Mouse (Mus musculus): Measurements from ENCODE around the gene Taok2.
"Not testable (repeated sequence)": the region's sequence is repeated elsewhere in the genome, so short reads cannot be mapped to it uniquely, and the experiment has no call there.

Gene Taok2

DNA sequence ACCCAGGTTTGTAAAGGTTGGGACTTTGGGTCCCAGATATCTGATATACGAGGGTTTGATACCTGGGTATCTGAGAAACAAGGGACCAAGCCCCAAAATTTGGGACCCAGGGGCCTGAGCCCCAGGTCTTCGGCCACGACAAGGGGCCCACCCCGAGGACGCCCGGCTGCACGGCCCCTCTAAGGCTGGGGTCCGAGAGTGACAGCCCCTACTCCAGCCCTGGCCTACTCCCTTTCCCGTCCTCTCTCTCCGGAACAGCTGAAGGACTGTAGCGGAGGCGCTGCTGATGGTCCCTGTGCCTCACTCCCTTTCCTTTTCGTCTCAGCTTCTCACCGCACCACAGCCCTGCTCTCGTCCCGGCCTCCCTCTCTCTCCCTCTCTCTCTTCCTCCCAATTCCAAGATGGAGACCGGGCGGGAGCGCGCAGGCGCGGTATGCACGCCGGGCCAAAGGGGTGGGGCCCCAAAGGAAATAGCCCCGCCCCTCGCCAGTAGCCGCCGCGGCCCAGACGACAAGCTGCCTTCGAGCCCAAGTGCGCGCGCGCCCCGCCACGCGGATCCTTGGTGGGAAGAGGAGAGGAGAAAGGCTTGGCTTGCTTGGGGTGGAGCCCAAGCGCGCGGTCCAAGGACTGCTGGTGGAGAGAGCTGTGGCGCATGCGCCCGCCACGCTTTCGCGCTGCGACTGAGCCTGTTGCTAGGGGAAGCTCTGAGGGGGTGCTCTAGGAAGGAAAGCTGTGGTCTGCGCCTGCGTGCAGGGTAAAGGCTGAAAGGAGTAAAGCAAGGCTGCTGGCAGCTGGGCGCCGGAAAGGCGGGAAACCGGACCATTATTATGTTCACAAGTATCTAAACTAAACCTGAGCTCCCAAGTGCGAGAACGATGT is at the start of gene Taok2:
Gene Taok2, minus strand, starts transcription at position 418 of the 879 bp plus-strand sequence.
- DNase-seq = peak; percentile 100

DNA sequence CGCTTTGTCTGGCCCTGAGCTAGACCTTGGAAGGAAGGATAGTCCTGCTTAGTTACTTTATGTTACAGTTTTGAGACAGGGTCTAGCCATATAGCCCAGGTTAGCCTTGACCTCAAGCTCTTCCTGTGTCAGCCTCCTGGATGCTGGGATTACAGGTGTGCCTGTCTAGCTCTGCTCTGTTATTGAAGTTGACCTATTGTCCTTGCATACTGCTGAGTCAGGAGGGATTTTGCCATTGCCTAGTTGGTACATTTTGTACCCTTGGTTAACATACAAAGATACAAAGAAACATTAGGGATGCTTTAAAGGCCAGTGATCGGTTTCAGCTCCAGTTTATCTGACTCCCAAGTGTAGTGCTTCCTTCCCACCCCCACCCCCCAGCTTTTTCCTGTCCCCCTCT is 48.1 kb upstream of the Taok2 start:
- no peak for DNase-seq

DNA sequence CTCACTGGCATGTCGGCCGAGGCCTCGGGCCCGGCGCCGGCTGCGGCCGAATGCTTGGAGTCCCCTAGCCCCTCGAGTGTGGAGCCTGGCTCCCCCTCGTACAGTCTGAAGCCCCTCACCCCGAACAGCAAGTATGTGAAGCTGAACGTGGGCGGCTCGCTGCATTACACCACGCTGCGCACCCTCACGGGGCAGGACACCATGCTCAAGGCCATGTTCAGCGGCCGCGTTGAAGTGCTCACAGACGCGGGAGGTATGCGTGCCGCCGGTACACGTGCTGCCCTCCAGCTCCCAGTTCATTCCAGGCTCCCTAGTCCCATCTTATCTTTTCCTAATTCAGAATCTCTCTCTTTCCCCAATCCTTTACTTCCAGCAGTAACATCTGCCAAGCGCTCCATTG is 44.5 kb upstream of the Taok2 start:
- DNase-seq = no peak

DNA sequence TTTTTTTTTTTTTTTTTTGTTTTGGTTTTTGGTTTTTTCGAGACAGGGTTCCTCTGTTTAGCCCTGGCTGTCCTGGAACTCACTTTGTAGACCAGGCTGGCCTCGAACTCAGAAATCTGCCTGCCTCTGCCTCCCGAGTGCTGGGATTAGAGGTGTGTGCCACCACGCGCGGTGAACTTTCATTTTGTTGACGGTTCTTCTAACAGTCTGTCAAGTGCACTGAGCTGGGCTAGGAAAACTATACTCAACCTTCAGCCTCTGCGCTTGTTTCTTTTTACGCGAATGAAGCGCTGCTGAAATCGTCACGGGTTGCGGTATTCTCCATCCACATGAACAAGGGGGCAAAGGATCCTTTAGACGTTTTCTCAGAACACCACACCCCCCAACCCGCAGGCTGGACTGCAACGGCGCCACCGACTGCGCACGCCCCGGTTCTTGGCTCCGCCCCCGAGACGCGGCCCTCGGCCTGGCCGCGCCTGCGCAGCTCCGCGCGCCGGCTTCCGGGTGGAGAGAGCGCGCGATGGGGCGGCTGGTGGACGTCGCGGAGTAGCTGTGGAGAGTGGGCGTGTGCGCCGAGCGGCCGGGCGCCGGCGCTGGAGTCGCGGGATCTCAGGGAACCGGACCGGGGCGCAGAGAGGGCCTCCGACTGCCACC is 44.0 kb upstream of the Taok2 start, which contains the start of gene Kctd13:
Gene Kctd13, plus strand, starts transcription at position 496 of the 654 bp plus-strand sequence.
- peak; percentile 99 for DNase-seq

DNA sequence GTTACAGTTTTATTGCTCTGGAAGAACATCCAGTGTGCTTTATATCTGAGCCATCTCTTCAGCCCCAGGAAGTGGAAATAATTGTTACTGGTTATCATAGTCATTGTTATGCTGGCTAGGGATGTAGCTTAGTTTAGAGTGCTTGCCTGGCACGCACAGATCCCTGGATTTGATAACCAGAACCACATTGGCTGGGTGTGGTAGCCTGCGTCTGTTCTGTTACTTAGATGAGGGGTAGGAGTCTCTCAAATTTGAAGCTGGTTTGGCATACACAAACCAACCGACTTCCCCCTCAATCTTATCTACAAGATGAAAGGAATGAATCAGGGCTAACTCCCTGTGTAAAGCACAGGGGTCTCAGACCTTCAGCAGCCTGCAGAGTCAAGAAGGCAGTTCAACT is 41.8 kb upstream of the Taok2 start:
- DNase-seq = no peak

DNA sequence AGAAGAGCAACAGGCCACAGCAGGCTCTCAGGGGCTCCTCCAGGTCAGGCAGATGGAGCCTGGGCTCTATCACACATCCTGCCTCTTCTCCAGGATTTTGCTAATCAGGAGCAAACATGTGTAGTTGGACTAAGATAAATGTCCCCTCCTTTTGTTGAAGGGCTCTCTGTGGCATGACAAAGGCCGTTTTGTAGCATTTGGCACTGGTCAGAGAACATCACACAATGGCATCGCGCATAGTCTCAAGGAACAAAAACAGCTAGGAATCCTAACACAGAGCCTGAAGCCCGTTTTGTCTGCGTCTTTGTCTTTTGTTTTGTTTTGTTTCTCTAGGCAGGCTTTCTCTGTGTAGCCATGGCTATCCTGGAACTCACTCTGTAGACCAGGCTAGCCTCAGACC is 39.5 kb upstream of the Taok2 start:
- DNase-seq = no peak

DNA sequence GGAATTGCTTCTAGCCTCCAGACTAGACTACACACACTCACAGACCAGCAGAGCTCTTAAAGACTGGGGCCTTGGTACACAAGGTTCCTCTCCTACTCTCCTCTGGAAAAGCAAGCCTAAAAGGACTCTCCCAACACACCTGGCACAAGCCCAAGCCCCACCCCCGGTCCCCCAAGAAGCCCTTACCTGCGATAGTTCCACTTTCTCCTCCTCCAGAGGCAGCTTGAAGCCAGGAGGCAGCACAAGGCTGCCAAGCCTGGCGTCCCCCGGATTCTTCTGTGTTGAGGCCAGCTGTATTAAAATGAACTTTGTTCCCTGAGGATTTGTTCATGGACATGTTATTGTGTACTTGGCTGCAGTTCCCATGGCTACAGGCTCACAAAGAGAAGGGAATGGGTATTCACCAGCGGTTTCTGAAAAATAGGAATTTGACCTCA is 38.1 kb upstream of the Taok2 start, which contains the start of gene Tmem219:
Gene Tmem219, minus strand, starts transcription at position 294 of the 437 bp plus-strand sequence.
- DNase-seq = peak; percentile 97

DNA sequence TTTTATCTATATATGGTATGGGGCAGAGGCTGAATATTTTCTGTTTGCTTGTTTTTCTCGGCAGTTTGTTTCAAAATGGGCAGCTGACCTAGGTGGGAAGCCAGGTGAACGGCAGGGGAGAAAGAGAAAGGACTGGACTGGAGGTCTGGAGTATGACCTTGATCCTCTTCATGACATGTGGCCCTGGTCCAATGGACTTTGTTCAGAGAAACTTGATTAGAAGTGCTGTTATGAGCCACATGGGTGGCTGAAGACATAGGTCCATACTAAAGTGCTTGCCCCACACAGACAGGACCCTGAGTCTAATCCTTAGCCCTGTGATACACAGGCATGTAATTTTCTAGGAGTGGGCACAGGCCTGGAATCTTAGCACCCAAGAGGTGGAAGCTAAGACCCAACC is 37.1 kb upstream of the Taok2 start:
- DNase-seq = no peak

DNA sequence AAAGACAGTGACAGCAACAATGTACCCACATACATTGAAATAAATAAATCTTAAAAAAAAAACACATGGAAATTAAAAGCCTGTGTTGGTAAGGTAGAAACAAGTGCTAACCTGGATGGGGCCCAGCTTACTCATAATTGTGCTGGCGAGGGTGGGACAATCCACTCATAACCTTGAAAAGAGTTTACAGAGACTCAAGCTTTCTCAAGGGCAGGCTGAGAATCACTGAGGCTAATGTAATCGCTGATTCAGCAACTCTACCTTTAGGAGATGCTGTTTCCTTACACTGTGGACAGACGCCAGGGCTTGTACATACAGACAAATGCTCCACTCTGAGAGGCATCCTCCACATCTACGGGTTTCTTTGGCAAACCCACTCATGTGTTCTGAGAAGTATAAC is 35.5 kb upstream of the Taok2 start:
- no peak for DNase-seq

DNA sequence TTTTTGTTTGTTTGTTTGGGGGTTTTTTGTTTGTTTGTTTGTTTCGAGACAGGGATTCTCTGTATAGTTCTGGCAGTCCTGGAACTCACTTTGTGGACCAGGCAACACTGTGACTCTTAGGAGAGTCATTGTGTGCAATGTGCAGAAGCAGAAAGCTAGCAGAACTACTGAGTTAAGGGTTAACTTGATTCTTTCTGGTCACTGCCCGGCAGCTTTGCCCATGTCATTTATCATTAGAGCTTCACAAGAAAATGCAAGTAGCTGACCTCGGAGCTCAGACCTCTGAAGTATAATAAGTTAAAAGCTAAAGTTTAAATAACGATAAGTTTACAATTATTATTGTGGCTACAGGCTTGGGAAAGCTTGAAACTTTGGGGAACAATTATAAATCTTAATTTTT is 33.9 kb upstream of the Taok2 start:
- DNase-seq = not testable (repeated sequence)

DNA sequence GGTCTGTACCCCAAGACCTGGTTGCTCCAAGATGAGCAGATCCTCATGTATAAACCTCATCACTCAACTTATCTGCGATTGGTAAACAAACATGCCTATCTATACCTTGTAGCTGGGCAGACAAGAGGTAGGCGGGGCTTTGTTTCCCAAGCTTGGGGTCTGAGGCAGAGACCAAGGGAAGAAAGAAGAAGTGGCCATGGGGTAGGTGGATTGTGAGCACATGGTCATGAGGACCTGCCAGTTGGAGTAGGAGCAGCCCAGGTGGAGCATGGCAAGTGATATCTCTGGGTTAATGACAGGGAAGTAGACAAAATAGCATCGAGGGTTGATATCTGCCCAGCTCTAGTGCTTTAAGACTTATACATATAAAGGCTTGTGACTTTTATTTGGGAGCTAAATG is 30.3 kb upstream of the Taok2 start:
- no peak for DNase-seq

DNA sequence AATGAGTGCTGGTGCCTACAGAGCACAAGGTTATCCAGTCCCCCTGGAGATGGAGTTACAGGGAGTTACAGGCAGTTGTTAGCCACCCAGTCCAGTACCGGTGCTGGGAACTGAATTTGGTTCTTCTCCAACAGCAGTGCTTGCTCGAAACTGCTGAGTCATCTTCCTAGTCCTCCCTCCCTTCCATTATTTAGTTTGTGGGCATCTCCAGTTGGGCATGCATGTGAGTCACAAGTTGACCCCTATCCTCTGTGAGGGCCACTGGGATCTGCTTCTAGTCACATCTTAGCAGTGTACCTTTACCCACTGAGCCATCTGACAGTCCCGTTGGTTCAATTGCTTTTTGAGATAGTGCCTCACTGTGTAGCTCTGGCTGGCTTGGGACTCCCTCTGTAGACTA is 21.1 kb upstream of the Taok2 start:
- DNase-seq = no peak

DNA sequence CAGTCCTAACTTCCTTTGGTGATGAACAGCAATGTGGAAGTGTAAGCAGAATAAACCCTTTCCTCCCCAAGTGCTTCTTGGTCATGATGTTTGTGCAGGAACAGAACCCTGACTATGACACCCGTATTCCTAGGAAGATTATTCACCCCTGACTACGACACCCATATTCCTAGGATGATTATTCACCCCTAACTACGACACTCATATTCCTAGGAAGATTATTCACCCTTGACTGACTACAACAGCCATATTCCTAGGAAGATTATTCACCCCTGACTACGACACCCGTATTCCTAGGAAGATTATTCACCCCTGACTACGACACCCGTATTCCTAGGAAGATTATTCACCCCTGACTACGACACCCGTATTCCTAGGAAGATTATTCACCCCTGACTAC is 15.3 kb upstream of the Taok2 start:
- DNase-seq = not testable (repeated sequence)

DNA sequence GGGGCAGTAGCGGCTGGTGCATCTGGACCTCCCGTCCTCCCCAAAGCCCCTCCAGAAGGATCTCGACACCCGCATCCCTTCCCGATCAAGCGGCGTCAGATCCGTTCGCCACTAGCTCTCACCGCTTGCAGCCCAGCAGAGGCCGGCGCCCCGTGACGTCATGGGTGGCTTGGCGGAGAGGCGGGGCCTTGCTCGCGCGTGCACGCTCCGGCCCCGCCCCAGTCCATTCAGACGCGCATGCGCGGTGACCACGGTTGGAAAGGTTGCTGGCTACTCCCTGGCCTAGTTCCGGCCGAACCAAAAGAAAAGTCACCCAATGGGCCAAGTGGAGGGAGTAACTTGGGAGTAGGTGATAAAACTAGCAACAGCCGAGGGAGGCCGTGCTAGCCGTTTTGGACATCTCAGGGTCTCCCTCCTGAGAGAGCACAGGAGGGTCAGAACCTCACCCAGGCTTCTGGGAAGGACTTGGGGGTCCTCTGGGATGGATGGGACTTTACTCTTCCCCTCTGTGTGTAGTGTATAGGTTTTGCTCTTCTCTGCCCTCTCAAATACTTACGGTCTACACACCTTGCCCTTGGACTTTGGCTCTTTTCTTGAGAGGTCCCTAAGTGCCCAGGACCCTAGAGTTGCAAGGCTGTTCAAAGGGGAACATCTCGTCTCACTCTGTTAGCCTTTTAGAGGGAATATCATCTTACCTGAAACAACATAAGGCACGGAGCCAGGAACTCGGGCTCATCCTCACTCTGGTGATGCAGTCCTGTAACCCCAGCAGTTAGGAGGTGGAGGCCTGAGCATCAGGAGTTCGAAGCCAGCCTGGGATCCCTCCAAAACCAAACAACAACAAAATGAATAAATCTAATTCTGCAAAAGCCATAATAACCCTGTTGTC is 13.8 kb upstream of the Taok2 start:
- peak; percentile 100 for DNase-seq

DNA sequence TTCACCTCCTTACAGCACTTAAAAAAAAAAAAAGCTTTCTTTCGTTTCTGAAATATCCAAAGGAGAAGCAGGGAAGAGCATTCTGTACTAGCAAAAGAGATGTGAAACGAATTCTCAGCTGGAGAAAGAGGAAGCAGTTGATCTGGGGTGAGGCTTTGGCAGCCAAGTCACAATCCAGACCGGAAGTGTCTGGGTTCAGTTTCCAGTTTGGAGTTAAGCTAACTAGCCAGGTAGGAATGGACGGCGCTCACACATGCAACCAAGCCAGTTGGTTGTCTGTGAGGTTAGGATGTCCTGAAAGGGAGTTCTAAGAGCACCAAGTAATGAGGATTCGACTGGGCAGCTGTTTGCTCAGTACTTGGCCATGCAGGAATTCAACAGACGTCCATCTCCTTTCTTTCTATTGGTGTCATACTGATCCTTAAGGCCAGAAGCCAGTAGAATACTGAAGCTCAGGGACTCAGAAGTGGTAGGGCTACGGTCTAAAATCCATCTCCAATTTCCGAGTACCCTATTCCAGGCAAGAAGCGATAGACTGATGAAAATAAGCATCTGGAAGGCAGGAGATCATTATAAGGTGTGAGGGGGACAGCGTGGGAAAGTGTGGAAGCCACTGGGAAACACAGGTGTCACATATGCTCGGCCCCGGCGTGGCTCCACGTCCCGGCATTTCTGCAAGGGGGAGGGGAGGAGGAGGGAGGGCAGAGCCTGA is 13.0 kb upstream of the Taok2 start:
- DNase-seq = peak; percentile 97

DNA sequence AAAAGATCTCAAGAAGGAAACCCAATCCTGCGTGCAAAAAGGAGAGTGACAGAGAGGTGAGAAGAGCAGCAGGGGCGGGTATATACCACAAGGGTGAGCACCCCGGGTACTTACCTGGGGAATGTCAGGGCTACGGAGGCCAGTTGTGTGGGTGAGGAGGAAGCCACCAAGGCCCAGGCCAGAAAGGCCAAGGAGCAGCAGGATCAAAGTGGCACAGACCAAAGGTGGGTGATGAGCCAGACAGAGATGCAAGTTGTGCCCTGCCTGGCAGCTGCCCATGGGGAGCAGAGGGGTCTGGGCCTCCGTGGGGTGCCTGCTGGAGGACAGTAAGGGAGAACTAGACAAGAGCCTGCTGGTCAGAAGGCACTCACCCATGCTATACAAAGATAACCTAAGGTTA is 12.4 kb upstream of the Taok2 start:
- DNase-seq = peak; percentile 94

DNA sequence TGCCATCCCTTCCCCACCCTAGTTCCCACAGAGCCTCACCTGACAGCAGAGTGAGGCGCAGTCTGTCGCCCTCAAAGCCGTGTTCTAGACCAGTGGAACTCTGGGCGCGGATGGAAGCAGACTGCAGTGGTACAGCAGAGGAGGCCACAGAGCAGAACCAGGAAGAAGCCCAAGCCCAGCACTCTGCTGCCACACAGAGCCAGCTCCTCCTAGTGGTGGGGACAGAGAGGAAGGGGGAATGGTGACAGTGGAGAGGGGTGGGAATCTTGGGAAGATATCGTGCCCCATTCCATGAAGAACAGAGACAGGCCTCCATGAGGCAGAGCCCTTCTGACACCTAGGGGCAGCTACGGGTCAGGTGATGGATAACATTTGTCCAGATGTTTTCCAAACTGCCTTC is 4.3 kb upstream of the Taok2 start:
- DNase-seq = peak; percentile 94

DNA sequence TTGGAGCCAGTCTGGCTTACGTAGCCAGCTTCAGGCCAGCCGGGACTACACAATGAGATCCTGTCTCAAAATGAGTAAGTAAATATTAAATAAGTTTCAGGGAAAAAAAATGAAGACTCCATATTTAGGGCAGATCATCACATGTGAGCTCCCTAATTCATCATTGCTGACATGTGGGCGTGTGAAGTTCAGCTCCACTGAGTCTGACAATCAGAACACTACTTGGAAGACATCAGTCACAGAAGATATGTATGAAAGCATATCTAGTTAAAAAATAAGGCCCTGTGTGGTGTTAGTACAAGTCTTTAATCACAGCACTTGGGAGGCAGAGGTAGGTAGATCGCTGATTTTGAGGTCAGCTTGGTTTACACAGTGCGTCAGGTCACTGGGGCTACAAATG is 2.8 kb upstream of the Taok2 start:
- no peak for DNase-seq

DNA sequence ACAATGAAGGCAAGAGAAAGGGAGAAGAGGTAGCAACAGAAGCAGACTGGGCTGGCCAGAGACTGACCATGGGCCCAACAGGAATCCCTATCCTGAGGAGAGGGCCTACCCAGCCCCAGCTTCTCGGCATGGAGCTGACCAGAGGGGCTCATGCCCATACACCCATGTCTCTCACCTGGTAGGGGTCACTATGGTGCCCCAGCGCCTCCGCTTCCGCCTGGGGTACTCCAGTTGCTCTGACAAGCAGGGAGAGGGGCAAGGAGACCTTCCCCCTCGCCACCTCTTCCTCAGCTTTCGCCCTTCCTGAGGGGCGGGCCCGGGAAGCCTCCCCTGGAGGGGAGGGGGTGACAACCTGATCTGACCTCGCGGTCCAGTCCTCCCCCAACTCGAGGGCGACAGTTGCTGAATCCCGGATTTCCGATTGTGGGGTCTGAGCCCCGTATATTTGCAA is 747 bp downstream of the Taok2 start:
- DNase-seq = peak; percentile 97

DNA sequence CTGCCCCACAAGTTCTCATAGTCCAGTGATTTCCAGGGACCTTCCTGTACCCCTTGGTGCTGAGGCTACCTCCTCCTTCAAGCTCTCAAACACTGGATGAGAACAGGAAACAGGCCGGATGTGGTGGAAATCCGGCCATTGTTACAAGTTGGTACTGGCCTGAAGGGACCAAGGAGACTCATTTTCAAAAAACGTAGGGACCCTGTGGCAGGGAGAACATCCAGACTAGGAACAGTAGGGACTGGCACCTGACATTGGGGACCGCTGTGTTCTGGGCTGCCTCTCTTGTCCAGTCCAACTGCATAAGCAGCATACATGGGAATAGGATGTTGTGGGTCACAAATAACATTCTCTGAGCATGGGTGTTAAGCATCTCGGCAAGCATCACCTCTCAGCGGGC is 3.5 kb downstream of the Taok2 start:
- peak; percentile 98 for DNase-seq

DNA sequence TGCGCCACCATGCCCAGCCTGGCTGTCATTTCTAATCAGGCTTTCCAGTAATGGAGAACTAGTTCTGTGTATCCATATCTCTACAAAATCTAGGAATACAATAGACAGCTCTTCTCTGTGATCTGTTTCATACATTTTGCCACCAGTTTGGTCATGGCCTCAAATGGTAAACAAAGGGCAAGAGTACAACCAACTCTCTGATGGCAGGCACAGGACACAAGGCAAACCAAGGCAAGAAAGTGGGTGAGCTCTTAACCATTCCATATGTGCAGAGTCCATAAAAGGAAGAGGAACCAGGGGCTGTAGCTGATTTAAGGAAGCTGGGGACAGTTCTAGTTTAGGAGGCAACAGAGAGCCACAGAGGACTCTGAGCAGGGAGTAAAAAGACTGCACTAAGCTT is 7.3 kb downstream of the Taok2 start:
- DNase-seq = peak; percentile 60

DNA sequence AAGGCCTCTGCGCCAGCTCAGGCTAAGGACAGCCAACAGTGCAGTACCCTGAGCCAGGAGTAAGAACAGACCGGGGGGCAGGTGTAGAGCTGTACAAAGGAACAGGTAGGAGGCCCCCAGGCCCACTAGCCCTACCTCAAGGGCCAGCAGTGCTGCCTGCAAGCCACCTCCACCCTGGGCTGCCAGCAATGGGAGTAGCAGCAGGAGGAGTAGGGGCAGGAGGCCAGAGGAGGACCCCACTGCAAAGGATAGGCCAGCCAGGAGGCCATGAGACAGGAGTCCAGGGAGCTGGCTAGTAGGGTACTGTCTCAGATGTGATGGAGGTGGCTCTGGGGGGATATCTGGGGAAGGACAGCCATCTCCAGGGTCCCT is 14.0 kb downstream of the Taok2 start:
- peak; percentile 92 for DNase-seq
